Mouse (Mus musculus) layer of hippocampus, postnatal 36 days (tissue): ENCODE measurements at regions not wholly inside any gene's neighbourhood (a gene's known extent, or its start where the extent isn't known, plus 50 kb on each side); places are given as distances from the start of the nearest gene placed in this dataset.

Experiments used
- DNase-seq, 2 experiments: peaks; one replicate each; pipeline ENCODE4 v3.0.0; 2022

DNA sequence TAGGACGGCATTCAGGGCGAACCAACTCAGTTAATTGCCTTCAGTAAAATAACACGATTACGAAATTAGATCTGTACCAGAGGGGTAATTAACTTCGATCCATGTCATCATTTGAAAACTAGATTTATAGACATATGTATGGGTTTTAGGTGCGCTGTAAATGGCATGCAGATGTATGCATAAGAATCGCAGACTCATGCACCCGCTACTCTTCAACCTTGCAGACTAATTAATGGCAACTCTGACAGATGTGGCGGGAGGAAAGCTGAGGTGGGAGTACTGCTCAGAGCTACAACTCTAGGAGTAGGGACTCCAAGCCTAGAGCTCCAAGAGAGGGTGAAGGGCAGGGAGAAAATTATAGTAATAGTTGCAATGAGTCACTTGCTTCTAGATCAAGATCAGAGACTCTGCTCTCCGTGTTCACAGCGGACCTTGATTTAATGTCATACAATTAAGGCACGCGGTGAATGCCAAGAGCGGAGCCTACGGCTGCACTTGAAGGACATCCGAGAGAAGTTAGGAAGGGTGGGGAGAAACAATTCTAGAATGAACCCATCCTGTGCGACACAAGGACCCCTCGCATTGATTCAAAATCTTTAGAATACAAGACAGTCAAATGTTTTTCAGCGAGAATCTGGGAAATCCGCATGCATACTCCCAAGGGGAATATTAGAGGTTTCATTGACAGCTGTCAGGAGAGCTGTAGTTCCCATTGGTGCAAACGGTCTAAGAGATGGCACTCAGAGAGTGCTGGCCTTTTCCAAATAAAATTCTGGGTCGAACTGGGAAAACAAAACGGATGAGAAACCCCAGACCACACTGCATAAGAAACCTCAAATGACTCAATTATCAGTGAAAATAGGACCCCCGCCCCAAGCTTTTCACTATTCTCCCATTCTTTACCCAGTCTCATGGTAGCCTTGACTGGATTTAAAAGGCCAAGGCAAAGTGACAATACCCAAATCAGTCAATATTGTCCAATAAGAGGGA is 152.6 kb upstream of the Cypt12 start:
- no peak for DNase-seq

GRCm38 (mm10) chr3:17796766-17797165 is 151.4 kb upstream of the Cypt12 start:
- no peak for DNase-seq

GRCm38 (mm10) chr3:17798399-17798798 is 149.8 kb upstream of the Cypt12 start:
- DNase-seq: peak in 1 of 2 experiments; percentile 46

GRCm38 (mm10) chr3:17799120-17799519 is 149.1 kb upstream of the Cypt12 start:
- DNase-seq: no peak

DNA sequence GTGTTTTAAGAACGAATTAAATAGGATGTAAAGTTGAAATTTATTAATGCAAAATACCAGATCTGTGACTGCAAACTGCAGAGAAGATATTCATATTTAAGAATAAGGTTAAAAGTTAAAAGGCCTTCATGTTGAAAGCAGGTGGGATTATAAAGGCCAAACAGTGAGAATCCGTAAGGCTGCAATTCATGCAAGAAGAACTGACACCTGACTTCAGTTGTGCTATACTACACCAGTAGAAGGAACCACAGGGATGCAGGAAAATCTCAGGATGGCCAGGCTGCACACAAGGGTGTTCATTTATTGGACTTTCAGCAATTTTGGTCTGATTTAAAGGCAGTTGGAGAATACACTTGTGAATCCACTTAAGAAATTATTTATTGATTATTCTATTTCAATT is 147.4 kb upstream of the Cypt12 start:
- no peak for DNase-seq

DNA sequence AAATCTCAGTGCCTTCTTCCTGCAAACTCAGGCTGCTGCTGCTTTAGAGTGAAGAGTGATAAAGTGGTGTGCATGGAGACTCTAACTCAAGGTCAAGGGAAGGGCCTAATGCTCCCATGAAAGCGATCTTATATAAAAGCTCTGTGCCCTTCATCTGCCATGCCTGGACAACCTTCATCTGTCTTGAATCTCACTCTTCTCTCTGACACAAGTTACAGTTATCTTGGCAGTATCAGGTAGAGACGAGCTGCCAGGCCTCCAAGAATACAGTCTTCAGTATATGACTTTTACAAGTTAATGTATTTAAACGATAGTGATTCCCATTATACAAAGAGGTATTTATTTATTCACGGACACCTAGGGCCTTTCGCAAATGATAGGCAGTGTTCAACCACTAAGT is 146.7 kb upstream of the Cypt12 start:
- no peak for DNase-seq

DNA sequence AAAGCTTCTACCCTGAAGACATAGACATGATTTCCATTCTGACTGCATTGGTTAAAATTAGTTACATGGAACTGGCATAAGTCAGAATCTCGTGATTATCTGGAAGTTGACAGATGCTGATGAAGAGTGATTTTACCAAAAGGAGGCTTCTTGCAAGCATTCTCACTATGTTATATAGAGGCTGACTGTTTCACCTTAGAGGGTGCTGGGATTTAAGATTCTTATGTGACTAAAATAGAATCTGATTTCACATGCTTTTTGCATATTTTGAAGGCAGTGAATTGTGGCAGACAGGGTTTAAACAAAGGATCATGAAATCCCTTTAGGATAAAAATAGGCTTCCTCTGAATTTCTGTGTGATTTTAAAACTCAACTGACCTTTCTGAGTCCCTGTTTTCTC is 143.0 kb upstream of the Cypt12 start:
- DNase-seq: no peak

GRCm38 (mm10) chr3:17811290-17811689 is 136.9 kb upstream of the Cypt12 start:
- DNase-seq: no peak

DNA sequence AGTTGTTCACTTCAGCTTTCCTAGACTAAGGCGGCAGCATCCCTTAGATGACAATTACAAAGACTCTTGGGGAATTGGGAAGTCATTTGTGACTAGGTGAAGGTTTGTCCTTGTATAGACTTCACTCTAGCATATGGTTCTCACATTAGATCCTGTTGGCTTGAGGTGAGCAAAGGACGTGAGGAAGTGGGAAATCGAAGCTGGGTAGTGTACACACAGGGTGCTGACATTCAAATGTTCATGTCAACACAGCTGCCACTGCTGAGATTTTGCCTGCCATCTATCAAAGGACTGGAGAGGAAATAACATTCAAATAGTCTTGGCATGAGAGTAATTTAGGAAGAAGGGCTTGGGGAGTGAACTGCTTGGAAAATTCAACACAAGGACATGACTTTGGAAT is 124.0 kb upstream of the Cypt12 start:
- DNase-seq: no peak

- DNase-seq: no peak
These were observed 123.5 kb upstream of the Cypt12 start for GRCm38 (mm10) chr3:17824662-17825061.

DNA sequence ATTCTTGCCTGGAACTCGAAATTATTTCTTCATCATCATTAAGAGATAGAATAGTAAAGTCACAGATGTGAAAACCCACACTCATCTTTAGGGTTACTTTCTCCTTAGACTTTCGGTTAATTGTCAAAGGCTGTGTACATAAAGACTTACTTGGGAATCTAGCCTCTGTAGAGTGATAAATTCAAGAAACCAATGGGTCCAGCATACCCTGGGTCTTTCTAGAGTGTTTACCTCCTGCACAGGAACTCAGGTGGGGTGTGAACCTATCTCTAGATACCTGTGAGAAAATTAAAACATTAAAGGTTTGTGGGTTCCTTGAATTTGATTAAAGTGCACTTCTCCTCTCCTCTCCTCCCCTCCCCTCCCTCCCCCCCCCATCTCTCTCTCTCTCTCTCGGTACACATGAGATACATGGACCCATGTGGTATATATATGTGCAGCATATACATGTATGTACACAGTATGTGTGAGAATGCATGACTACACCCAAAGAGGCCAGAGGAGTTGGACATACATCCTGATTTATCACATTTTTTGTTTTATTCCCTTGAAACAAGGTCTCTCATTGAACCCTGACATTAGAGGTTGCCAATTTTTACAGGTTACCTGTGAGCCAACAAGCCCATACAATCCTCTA is 122.8 kb upstream of the Cypt12 start:
- no peak for DNase-seq

DNA sequence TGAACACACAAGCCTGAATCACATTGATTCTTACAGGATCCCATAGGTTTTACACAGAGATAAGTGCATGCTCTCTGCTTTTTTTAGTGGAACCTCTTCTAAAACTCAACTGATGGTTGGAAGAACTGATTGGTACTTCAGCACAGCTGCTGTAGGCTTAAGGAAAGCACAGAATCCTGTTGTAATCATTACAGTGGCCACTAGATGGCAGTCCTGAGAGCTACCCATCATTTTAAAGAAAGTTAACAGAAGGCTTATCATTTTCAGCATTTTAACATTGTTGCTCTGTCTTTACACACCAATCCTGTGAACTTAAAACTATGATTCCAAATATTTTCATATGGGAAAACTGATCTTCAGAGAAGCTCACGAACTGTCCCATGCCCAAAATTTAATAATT is 113.5 kb upstream of the Cypt12 start:
- DNase-seq: peak; percentile 26 to 66

GRCm38 (mm10) chr3:17847609-17848008 is 100.6 kb upstream of the Cypt12 start:
- peak; percentile 51 to 64 for DNase-seq

- no peak for DNase-seq
These were observed 100.0 kb upstream of the Cypt12 start for GRCm38 (mm10) chr3:17848181-17848580.

DNA sequence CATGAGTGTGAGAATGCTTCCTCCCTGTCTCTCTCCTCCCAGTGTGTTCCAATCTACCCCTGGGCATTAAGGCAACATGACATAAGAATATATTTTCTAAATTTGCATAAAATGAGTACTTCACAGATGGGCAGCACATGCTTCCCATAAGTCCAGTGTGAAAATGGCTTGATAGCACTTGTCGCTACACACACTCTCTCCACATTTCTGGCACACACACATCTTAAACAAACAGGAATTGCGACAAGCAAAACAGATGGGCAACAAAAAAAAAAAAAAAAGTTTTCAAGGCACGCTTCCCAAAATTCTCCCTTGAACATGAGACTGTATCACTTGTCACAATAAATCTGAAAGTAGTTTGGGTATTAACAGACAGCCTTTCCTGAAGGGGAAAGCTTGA is 85.8 kb upstream of the Cypt12 start:
- DNase-seq: no peak

GRCm38 (mm10) chr3:17865112-17865511 is 83.1 kb upstream of the Cypt12 start:
- DNase-seq: peak in 1 of 2 experiments; percentile 15

DNA sequence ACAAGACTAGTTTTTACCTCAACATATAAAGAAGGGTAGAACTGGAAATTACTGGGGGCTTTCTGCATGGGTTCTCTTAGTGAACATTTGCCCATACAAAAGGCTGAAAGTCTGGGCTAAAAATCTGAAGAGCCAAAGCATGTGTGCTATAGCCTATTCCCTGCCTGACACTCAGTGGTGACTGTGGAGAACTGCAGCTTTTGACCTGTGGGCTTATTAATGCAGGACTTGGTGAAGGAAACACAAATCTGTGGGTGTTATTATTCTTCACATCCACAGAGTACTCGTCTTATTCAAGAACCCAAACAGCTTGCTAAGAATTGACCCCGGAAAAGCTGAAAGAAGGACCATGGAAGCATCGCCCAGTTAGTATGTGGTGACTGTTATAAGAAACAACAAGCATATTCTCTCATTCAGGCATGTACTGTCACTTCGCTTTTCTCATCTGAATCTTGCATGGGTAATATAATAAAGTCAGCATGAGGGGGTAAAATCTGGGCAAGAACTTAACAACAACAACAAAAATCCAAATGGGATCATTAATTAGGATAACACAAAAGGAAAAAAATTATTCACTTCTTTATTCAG is 77.2 kb upstream of the Cypt12 start:
- DNase-seq: no peak

GRCm38 (mm10) chr3:17895869-17896268 is 52.3 kb upstream of the Cypt12 start:
- no peak for DNase-seq

- no peak for DNase-seq
These were observed 51.5 kb upstream of the Cypt12 start for GRCm38 (mm10) chr3:17896756-17897155.
